Mouse (Mus musculus) cerebellum, adult 11-12 months (tissue): ENCODE results near the gene Slc5a12.

Experiments
- DNase-seq: peaks from one replicate; pipeline ENCODE4 v3.0.0; 2022

Slc5a12 gene

GRCm38 (mm10) chr2:110596932-110597331, at the start of gene Slc5a12:
Gene Slc5a12 (plus strand): TSS chr2:110597298.
- DNase-seq, result no peak

GRCm38 (mm10) chr2:110556098-110556497, 41.0 kb upstream of the Slc5a12 start:
- no peak for DNase-seq

- DNase-seq, result no peak
Measured at GRCm38 (mm10) chr2:110562621-110563020, 34.5 kb upstream of the Slc5a12 start.

GRCm38 (mm10) chr2:110564673-110565627, 32.1 kb upstream of the Slc5a12 start:
- no peak for DNase-seq

GRCm38 (mm10) chr2:110586692-110587091, 10.4 kb upstream of the Slc5a12 start:
- DNase-seq, result no peak

- no peak for DNase-seq
Measured at GRCm38 (mm10) chr2:110590007-110590406, 7.1 kb upstream of the Slc5a12 start.

- no peak for DNase-seq
Measured at GRCm38 (mm10) chr2:110592276-110592675, 4.8 kb upstream of the Slc5a12 start.

GRCm38 (mm10) chr2:110644358-110644757, 47.3 kb downstream of the Slc5a12 start:
- no peak for DNase-seq

- no peak for DNase-seq
Measured at GRCm38 (mm10) chr2:110644846-110645245, 47.7 kb downstream of the Slc5a12 start.

GRCm38 (mm10) chr2:110663329-110663728, 66.2 kb downstream of the Slc5a12 start:
- DNase-seq, result no peak

- DNase-seq, result no peak
Measured at GRCm38 (mm10) chr2:110671071-110671624, 74.0 kb downstream of the Slc5a12 start.
